Mouse (Mus musculus): ENCODE data around the gene Ptgfrn.

GRCm38 (mm10) chr3:101097146-101097800 lies 12.8 kb downstream of the Ptgfrn start:
- TF ChIP-seq CTCF (IDR thresholded peaks at IDR 0.05; ENCODE audit: control insufficient read depth, insufficient read depth, insufficient replicate concordance, low read depth, low read length) (no peak), POLR2A (IDR thresholded peaks at IDR 0.05; ENCODE audit: control insufficient read depth, low read depth, low read length) (no peak)

Data from testis, adult 2 months (tissue).